Mouse (Mus musculus): ENCODE results near the gene Ube2z. TPM values are rescaled to one million over a fixed set of nuclear protein-coding genes. Genes with fewer than 3 reads are reported as not detected.

The Ube2z gene
- polyA plus RNA-seq, 1 experiment from 2014 or later: 43.2 TPM

DNA sequence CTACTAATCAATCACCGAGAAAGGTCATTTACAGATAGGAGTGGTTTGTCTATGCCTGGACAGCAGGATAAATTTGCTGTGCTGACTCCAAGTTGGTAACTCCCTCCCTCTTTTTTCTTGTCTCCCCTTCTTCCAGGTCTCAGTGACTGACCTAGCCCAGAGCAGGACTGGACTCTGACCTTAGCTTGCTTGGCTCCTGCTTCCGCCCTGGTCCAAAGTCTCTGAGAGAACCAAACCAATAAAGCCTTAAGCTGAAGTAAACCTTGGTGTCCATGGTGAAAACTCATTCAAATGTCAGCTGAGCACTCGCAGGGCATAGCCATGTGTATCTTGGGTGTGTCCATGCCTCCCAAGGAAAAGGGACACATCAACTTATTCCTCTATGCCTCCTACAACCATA, 34.6 kb downstream of the Ube2z start:
- Histone ChIP-seq H3K9ac (no peak overlapping the region), H3K4me3 (ENCODE audit: low read depth, low read length) (no peak overlapping the region), H3K27me3 (ENCODE audit: insufficient read depth, low read length) (no peaks in the 10 kb centered on the region), H3K4me2 (no peak overlapping the region), H3K27ac (ENCODE audit: low read depth) (no peak overlapping the region), H3K36me3 (ENCODE audit: insufficient read depth) (no peaks in the 10 kb centered on the region), H3K4me1 (ENCODE audit: insufficient read depth) (peaks cover 6% of the 10 kb centered on the region; the same call in 1 of the 2 replicates), H3K9me3 (ENCODE audit: low read depth, low read length) (no peaks in the 10 kb centered on the region)
- DNase-seq: no peak
- no peak for ATAC-seq (ENCODE audit: insufficient read depth)
- 79% methylated on average over 3 of the region's 3 CpGs for WGBS
- TF ChIP-seq CTCF (IDR thresholded peaks at IDR 0.05; ENCODE audit: low read depth): no peak

DNA sequence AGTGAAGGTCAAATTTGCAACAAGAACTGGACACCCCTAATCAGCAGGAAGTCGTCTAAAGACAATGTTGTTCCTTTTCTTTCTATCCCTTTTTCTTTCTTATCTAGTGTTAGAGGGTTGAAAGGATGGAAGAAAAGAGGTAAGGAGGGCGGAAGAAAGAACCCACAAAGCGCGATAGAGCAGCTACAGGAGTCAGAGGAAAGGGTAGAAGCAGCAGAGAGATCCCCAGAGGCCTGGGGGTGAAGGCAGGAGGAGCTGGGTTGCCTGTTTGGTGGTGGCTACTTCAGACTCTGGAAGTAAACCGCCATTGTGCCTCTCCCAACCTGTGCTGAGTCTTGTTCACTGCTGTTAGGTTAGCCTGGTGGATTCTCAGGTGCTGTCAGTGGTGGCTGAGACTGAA, 37.1 kb downstream of the Ube2z start:
- Histone ChIP-seq H3K9me3 (ENCODE audit: low read depth, low read length) (no peaks in the 10 kb centered on the region), H3K4me1 (ENCODE audit: insufficient read depth) (no peaks in the 10 kb centered on the region), H3K27me3 (ENCODE audit: insufficient read depth, low read length) (no peaks in the 10 kb centered on the region), H3K9ac (no peak overlapping the region), H3K4me3 (ENCODE audit: low read depth, low read length) (no peak overlapping the region), H3K27ac (ENCODE audit: low read depth) (no peak overlapping the region), H3K36me3 (ENCODE audit: insufficient read depth) (no peaks in the 10 kb centered on the region), H3K4me2 (no peak overlapping the region)
- ATAC-seq (ENCODE audit: insufficient read depth) (no peak), DNase-seq (no peak)
- 55% methylated on average over 5 of the region's 5 CpGs for WGBS
- TF ChIP-seq CTCF (IDR thresholded peaks at IDR 0.05; ENCODE audit: low read depth): no peak

DNA sequence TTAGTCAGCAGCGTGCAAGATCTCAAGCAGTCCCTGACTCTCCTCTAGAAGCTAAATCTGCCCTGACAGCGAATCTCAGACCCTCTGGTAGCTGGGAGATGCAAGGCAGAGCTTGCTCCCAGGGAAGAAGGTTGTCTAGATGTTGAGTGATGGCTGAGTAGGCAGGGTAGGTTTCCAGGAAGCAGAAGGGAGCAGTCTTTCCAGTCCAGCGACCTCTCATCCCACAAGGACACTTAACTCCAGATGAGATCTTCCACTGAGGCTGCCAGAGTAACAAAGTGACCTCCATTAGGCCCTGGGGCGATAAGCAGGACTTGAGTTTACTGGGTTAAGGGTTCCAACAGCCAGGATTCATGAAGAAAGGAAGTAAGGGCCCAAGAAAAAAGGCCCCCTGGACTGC, 44.6 kb downstream of the Ube2z start:
- no peak overlapping the region for H3K9ac ChIP-seq
- no peak for TF ChIP-seq CTCF (IDR thresholded peaks at IDR 0.05; ENCODE audit: low read depth)
- WGBS: 48% methylated on average over 4 of the region's 4 CpGs
- no peaks in the 10 kb centered on the region for H3K36me3 ChIP-seq (ENCODE audit: insufficient read depth)
- ATAC-seq (ENCODE audit: insufficient read depth): no peak
- H3K27ac ChIP-seq (ENCODE audit: low read depth): no peak overlapping the region
- H3K27me3 ChIP-seq (ENCODE audit: insufficient read depth, low read length): no peaks in the 10 kb centered on the region
- H3K4me1 ChIP-seq (ENCODE audit: insufficient read depth): no peaks in the 10 kb centered on the region
- H3K9me3 ChIP-seq (ENCODE audit: low read depth, low read length): no peaks in the 10 kb centered on the region
- no peak overlapping the region for H3K4me3 ChIP-seq (ENCODE audit: low read depth, low read length)
- no peak for DNase-seq
- H3K4me2 ChIP-seq: no peak overlapping the region

- Histone ChIP-seq H3K4me2 (no peak overlapping the region), H3K4me1 (ENCODE audit: insufficient read depth) (no peaks in the 10 kb centered on the region), H3K27me3 (ENCODE audit: insufficient read depth, low read length) (no peaks in the 10 kb centered on the region), H3K4me3 (ENCODE audit: low read depth, low read length) (no peak overlapping the region), H3K9ac (no peak overlapping the region), H3K9me3 (ENCODE audit: low read depth, low read length) (no peaks in the 10 kb centered on the region), H3K27ac (ENCODE audit: low read depth) (no peak overlapping the region), H3K36me3 (ENCODE audit: insufficient read depth) (no peaks in the 10 kb centered on the region)
- no peak for TF ChIP-seq CTCF (IDR thresholded peaks at IDR 0.05; ENCODE audit: low read depth)
- no peak for DNase-seq
- ATAC-seq (ENCODE audit: insufficient read depth): no peak
- WGBS: 18% methylated on average over 9 of the region's 9 CpGs
These were observed 47.2 kb downstream of the Ube2z start for GRCm38 (mm10) chr11:96017941-96018351.

DNA sequence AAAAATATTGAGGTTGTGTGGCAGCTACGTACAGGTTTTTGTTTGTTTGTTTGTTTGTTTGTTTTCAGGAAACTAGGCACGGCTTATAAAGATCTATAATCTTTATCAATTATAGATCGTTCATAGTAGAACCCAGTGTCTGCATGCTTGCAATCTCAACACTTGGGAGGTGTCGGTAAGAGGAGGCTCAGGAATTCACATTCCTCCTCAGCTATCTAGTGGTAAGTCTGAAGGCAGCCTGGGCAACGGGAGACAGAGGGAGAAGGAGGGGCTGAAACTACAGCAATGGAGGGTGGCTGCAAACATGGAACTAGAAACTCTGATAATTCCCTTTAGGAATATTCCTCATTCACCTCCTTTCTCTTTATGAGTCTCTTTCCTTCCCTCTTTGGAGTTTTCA, 49.8 kb downstream of the Ube2z start:
- no peak overlapping the region for H3K4me2 ChIP-seq
- no peak overlapping the region for H3K9ac ChIP-seq
- no peaks in the 10 kb centered on the region for H3K36me3 ChIP-seq (ENCODE audit: insufficient read depth)
- DNase-seq: no peak
- no peaks in the 10 kb centered on the region for H3K4me1 ChIP-seq (ENCODE audit: insufficient read depth)
- H3K4me3 ChIP-seq (ENCODE audit: low read depth, low read length): no peak overlapping the region
- H3K27me3 ChIP-seq (ENCODE audit: insufficient read depth, low read length): no peaks in the 10 kb centered on the region
- no peak overlapping the region for H3K27ac ChIP-seq (ENCODE audit: low read depth)
- WGBS: 21% methylated on average over 5 of the region's 5 CpGs
- ATAC-seq (ENCODE audit: insufficient read depth): no peak
- H3K9me3 ChIP-seq (ENCODE audit: low read depth, low read length): no peaks in the 10 kb centered on the region
- no peak for TF ChIP-seq CTCF (IDR thresholded peaks at IDR 0.05; ENCODE audit: low read depth)

DNA sequence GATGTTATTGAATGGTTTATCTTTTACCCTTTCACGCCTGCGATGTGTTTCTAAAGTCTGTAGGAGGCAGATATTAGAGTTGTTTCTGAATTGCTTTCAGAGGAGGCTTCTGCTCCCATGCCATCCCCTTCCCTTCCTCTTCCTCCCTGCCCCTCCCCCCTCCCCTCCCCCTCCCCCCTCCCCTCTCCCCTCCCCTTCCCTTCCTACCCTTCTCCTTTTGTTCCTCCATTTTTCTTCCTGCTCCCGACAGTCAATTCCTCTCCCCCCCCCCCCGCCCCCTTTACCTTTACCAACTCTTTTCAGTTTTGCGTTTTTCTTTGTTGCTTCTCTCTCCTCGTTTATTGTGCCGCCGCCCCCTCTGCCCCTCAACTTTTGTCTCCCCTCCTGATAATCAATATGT, 53.2 kb downstream of the Ube2z start:
- H3K27ac ChIP-seq (ENCODE audit: low read depth): no peak overlapping the region
- H3K27me3 ChIP-seq (ENCODE audit: insufficient read depth, low read length): no peaks in the 10 kb centered on the region
- no peaks in the 10 kb centered on the region for H3K4me1 ChIP-seq (ENCODE audit: insufficient read depth)
- no peaks in the 10 kb centered on the region for H3K36me3 ChIP-seq (ENCODE audit: insufficient read depth)
- 6% methylated on average over 5 of the region's 8 CpGs for WGBS
- H3K4me2 ChIP-seq: 0 out of 2 replicates have a peak overlapping the region, but pooled peaks have one; percentile 10
- H3K9me3 ChIP-seq (ENCODE audit: low read depth, low read length): no peaks in the 10 kb centered on the region
- H3K4me3 ChIP-seq (ENCODE audit: low read depth, low read length): no peak overlapping the region
- no peak overlapping the region for H3K9ac ChIP-seq
- no peak for TF ChIP-seq CTCF (IDR thresholded peaks at IDR 0.05; ENCODE audit: low read depth)
- no peak for DNase-seq
- ATAC-seq (ENCODE audit: insufficient read depth): no peak

GRCm38 (mm10) chr11:96008827-96009226, 56.4 kb downstream of the Ube2z start:
- ATAC-seq (ENCODE audit: insufficient read depth): no peak
- no peaks in the 10 kb centered on the region for H3K4me1 ChIP-seq (ENCODE audit: insufficient read depth)
- no peak for TF ChIP-seq CTCF (IDR thresholded peaks at IDR 0.05; ENCODE audit: low read depth)
- 3% methylated on average over 1 of the region's 1 CpGs for WGBS
- H3K27ac ChIP-seq (ENCODE audit: low read depth): no peak overlapping the region
- H3K9me3 ChIP-seq (ENCODE audit: low read depth, low read length): no peaks in the 10 kb centered on the region
- no peaks in the 10 kb centered on the region for H3K27me3 ChIP-seq (ENCODE audit: insufficient read depth, low read length)
- no peaks in the 10 kb centered on the region for H3K36me3 ChIP-seq (ENCODE audit: insufficient read depth)
- no peak overlapping the region for H3K4me3 ChIP-seq (ENCODE audit: low read depth, low read length)
- DNase-seq: no peak
- H3K4me2 ChIP-seq: no peak overlapping the region
- H3K9ac ChIP-seq: no peak overlapping the region

All from lung, embryonic 14.5 days (tissue).